Mouse (Mus musculus) stomach, postnatal 0 days (tissue): ENCODE data around the gene Arf6.

Experiments used
- CTCF ChIP-seq: IDR thresholded peaks from 2 replicates; pipeline ENCODE4 v1.5.1; 2016; ENCODE audit warnings: antibody characterized with exemption, low read depth, mild to moderate bottlenecking, moderate library complexity
- EP300 ChIP-seq: optimal IDR thresholded peaks from 2 replicates; pipeline ENCODE3; 2016; ENCODE audit warnings: antibody characterized with exemption

DNA sequence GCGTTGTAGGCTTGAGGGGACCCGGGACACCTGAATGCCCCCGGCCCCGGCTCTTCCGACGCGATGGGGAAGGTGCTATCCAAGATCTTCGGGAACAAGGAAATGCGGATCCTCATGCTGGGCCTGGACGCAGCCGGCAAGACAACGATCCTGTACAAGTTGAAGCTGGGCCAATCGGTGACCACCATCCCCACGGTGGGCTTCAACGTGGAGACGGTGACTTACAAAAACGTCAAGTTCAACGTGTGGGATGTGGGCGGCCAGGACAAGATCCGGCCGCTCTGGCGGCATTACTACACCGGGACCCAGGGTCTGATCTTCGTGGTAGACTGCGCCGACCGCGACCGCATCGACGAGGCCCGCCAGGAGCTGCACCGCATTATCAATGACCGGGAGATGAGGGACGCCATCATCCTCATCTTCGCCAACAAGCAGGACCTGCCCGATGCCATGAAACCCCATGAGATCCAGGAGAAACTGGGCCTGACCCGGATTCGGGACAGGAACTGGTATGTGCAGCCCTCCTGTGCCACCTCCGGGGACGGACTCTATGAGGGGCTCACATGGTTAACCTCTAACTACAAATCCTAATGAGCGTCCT is 881 bp downstream of the Arf6 start:
- no peak for TF ChIP-seq CTCF
- no peak for TF ChIP-seq EP300
